Mouse (Mus musculus) spleen, postnatal 36 days (tissue): ENCODE measurements around the gene Pdgfra.

Experiments used
- DNase-seq, 2 experiments: peaks; one replicate each; pipeline ENCODE4 v3.0.0; 2022; ENCODE audit warnings: low spot score in 2 of 2, mixed read lengths in 1 of 2

Pdgfra gene

GRCm38 (mm10) chr5:75155741-75156553, 3.9 kb downstream of the Pdgfra start:
- DNase-seq = peak; percentile 37 to 42

DNA sequence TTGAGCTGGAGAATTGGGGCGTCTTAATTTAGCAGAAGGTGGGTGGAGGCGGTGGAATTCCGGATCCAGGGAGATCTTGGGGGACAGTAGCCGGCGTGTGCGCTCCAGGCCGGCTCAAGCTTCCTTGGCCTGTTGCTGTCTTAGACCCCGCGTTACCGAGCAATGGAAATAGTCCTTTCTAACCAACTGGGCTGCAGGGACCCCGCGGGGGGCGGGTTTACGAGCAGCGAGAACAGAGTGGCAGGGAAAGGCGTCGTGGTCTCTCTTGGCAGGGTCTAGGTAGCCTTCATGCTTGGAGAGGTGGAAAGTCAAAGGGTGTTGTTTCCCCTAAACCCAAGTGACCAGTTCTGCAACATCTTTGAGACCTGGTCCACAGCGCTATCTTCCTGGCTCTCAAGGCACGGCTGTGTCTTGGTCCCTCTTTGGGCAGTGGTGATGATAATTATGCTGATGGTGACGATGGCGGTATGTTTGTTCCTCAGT, 4.5 kb downstream of the Pdgfra start:
- DNase-seq = no peak

- peak in 1 of 2 experiments; percentile 46 for DNase-seq
Measured at GRCm38 (mm10) chr5:75157038-75157437, 4.9 kb downstream of the Pdgfra start.

- DNase-seq = no peak
Measured at GRCm38 (mm10) chr5:75160530-75161170, 8.6 kb downstream of the Pdgfra start.

GRCm38 (mm10) chr5:75161586-75161985, 9.5 kb downstream of the Pdgfra start:
- no peak for DNase-seq

GRCm38 (mm10) chr5:75163289-75163951, 11.3 kb downstream of the Pdgfra start:
- DNase-seq = no peak

DNA sequence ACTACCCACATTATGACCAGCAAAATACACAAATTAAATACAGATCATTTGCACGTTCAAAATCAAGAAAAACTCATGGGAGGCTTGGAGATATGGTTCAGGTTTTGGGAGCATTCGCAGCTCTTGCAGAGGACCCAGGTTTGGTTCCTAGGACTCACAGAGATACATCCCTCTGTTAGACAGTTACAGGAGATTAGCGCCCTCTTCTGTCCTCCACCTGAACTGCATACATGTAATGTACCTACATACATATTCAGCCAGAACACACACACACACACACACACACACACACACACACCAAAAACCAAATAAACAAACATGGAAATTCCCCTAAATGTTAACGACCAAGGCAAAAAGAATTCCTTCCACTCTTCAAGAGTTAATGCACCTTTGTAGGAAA, 12.6 kb downstream of the Pdgfra start:
- DNase-seq = no peak

- DNase-seq = no peak
Measured at GRCm38 (mm10) chr5:75169837-75170236, 17.7 kb downstream of the Pdgfra start.

- no peak for DNase-seq
Measured at GRCm38 (mm10) chr5:75171859-75172258, 19.8 kb downstream of the Pdgfra start.

DNA sequence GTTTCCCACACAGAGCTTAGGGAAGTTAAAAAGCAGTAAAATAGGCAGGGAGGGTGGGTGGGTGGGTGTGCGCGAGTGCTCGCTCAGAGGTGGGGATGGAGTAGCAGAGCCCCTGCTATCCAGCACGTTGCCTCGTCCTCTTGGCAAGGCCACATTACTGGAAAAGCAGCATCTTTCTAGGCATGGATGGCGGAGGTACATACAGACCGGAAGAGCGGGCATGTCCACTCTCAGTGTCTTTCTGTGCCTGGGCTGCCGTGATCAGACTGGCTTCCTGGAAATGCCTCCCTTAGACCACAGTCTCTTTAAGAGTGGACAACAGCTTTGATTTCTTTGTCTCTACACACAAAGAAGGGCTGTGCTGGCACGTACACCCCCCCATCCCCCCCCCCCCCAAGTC, 27.2 kb downstream of the Pdgfra start:
- no peak for DNase-seq

DNA sequence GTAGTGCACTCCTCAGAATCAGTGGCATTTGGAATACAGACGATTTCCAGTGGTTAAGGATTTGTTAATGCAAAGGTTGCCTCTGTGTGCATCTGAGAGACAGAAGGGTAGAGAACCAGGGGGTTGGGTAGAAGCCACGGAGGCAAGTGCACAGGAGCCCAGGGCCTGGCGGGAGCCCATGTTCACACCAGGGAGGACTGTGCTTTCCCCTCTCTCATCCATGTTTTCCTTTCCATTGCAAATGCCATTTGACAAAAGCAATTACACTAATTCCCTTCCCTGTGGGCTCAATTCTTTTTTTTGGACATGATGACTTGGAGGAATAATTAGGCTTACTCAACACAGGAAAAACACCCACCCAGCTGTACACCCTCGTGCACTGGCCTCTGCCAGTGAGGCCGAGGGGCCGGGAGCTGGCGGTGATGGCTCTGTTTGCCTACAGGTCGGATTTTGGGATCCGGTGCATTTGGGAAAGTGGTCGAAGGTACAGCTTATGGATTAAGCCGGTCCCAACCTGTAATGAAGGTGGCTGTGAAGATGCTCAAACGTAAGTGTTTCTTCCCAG, 27.7 kb downstream of the Pdgfra start:
- no peak for DNase-seq

- no peak for DNase-seq
Measured at GRCm38 (mm10) chr5:75183653-75184052, 31.6 kb downstream of the Pdgfra start.

- DNase-seq = no peak
Measured at GRCm38 (mm10) chr5:75184112-75184511, 32.0 kb downstream of the Pdgfra start.

GRCm38 (mm10) chr5:75184693-75185235, 32.7 kb downstream of the Pdgfra start:
- DNase-seq = no peak

GRCm38 (mm10) chr5:75185584-75185983, 33.5 kb downstream of the Pdgfra start:
- no peak for DNase-seq

DNA sequence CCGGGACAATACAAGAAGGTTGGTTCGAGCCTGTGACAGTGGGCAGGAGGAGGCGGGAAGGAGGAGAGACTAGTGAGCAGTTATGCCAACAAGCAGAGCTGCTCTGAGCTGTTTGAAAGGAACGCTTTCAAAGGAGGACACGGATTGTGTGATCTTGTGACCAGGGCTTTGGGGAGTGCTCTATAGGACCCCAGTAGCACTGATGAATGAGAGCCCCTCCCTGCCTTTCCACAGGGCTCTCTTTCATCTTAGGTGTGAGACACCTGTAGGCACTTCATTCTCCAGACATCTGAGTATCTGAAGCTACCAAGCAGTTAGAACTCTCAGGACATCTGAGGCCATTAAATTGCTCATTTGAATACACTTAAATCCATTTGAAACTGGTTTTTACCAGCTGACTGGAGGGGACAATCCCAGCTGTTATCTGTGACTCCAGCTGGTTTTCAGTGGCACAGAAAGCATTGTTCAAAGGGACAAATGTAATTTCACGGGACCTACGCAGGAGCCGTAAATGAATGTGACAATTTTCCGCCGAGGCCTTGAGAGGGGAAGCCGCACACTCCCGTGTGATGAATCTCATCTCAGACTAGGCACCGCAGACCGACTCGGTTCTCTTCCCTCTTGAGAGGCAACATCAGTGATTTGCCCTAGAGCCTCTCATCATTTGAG, 37.4 kb downstream of the Pdgfra start:
- DNase-seq = no peak

DNA sequence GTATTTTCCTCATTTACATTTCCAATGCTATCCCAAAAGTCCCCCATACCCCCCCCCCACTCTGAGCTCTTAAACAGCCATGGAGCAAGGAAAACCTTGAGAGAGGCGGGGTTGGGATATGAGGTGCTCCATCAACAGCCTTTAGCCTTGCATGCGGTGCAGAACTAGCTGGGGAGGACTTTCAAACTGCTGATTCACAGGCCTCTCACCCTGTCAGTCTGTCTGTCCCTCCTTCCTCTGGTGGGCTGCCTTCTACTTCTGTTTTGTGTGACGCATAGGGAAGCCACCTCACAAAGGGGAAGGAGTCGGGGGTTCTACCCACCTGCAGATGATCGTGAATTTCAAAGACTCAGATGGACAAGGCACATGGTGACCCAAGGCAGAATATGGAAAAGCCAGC, 41.0 kb downstream of the Pdgfra start:
- DNase-seq = no peak

DNA sequence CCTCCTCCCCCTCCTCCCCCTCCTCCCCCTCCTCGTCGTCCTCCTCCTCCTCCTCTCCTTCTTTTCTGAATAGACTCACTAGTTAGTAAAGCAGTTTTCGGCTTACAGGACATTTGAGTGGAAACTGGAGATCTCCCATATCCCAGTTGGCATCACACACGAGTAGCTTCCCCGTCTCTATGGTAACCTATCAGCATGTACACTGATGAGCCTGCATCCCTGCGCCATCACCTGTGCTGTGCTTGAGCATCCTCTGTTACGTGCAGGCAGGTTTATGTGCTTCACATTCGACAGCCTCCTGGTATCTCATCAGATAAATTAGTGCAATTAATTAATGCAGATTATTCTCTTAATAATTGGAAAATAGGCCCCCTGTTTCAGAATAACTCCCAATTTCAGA, 46.3 kb downstream of the Pdgfra start:
- DNase-seq = no peak

GRCm38 (mm10) chr5:75199698-75200365, 47.7 kb downstream of the Pdgfra start:
- no peak for DNase-seq

GRCm38 (mm10) chr5:75200366-75200724, 48.3 kb downstream of the Pdgfra start:
- no peak for DNase-seq

DNA sequence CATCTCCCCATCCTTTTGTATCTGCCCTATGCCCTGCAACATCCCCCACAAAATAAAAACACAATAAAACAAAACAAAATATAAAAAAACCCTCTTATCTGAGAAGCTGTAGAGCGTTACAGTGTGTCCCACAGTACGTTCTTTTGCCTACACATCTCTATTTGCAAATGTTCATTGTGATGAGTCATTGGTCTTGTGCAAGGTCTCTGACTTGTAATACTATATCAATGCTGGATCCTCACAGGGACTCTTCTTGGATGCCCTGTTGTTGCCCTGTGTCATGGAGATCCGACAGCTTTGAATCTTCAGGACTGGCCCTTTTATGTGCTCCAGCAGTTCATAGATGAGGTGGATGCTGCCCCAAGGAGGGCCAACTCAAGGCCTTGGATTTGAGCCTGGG, 55.8 kb downstream of the Pdgfra start:
- no peak for DNase-seq
